Mouse (Mus musculus): ENCODE measurements around the gene Creg1.
"Not testable (repeated sequence)": the region's sequence is repeated elsewhere in the genome, so short reads cannot be mapped to it uniquely, and the experiment has no call there.

Gene Creg1

DNA sequence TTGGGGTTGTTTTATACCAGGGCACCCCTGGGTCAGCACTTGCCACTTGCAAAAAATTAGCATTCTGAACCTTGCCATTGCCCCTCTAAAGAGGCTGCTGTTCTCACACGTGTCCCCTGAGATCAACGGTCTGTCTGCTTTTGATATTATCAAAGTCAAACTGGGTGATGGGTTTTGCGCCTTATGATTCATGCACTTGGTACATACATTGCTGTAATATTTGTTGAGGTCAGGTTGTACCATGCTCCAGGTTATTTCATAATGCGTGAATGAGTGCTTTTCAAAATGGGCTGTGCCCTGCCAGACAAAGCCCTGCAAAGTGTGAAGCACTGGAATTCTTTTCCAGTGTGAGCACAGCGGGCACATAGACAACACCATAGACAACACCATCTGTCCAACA, 11.7 kb upstream of the Creg1 start:
- DNase-seq (ENCODE audit: low spot score) = no peak

GRCm38 (mm10) chr1:165754205-165754604, 9.3 kb upstream of the Creg1 start:
- no peak for DNase-seq (ENCODE audit: low spot score)

DNA sequence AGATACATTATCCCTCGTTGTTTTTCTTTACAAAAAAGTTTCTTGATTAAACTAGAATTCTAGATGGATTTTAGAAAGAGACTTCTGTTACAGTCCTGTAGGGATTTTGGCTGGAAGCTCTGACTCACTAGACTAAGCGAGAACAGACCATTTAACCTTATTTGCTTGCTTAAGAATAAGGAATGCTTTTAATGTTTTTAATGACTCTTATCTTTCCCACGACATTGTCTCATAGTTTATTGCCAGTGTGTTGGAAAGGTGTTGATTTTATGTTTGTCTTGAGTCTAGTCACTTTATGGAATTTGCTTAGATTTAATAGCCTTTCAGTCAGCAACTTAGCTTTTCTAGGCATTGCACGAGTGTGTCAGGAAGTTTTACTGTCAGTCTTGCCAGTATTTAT, 8.4 kb upstream of the Creg1 start:
- no peak for DNase-seq (ENCODE audit: low spot score)

DNA sequence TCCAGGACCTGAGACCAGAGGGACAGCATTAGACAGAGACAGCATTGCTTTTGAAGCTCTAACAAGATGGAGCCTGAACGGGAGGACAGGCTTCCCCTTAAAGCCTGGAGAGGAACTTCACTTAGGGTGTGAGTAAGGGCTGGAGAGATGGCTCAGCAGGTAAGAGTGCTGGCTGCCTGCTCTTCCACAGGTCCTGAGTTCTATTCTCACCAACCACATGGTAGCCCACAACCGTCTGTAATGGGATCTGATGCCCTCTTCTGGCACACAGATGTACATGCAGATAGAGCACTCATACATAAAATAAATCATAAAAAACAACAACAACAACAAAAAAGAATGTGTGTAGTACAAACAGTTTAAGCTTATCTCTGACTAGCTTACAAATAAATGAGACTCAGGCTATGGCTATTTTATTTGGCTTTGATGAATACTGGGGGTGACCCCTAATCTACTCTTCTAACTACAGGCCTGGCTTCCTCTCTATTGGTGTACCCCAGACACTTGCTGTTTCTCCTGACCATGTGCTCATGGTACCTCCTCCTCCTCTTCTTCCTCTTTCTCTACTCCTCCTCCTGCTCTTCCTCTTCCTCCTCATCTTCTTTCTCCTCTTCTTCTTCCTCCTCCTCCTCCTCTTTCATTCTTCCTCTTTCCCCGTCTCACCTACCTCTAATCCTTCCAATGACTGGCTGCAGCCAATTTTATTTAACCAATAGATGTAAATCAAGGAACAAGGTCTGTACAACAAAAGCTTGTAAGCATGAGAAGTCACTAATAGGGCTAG, 1.8 kb upstream of the Creg1 start:
- DNase-seq (ENCODE audit: low spot score) = no peak

DNA sequence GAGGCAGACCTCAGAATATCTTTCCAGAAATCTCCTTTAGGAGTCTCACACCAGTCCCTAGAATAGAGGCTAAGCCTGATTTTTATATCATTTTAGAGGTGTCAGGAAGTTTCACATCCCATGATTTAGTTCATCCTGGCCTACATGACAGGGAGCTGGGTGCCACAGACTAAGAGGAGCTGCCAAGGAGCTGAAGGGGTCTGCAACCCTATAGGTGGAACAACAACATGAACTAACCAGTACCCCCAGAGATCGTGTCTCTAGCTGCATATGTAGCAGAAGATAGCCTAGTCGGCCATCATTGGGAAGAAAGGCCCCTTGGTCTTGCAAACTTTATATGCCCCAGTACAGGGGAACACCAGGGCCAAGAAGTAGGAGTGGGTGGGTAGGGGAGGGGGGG, 1.0 kb upstream of the Creg1 start:
- not testable (repeated sequence) for DNase-seq (ENCODE audit: low spot score)

DNA sequence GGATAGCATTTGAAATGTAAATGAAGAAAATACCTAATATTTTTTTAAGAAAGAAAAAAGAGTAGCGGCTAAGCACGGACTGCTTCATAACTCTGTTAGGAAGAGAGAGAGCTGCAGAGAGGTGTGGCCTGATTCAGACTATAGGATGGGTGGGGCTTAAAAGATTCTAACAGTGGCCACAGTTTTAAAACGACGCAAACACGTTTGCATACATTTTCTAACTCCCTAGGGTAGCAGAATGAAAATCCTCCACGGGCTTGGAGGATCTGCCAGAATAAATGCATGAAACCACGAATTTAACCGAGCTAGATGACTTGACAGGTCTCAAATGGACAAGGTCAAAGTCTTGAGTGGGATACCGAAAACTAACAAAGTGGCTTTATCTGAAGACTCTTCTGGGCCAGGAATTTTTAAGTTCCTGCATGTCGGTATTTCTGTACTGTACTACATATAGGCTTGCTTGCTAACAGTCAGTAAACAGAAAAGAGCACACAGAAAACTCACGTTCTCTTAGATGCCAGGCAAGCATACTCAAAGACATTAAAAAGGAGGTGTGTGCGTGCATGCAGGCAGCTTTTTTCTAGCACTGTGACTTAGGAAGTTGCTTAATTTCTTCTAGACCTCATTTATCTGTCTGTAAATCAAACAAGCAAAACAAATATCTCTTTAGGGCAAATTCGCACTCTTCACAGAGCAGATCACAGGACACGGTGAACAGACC, 472 bp upstream of the Creg1 start:
- DNase-seq (ENCODE audit: low spot score) = no peak

- DNase-seq (ENCODE audit: low spot score) = no peak
These were observed 1.0 kb downstream of the Creg1 start for GRCm38 (mm10) chr1:165764571-165764970.

- DNase-seq (ENCODE audit: low spot score) = no peak
These were observed 1.5 kb downstream of the Creg1 start for GRCm38 (mm10) chr1:165765041-165765440.

DNA sequence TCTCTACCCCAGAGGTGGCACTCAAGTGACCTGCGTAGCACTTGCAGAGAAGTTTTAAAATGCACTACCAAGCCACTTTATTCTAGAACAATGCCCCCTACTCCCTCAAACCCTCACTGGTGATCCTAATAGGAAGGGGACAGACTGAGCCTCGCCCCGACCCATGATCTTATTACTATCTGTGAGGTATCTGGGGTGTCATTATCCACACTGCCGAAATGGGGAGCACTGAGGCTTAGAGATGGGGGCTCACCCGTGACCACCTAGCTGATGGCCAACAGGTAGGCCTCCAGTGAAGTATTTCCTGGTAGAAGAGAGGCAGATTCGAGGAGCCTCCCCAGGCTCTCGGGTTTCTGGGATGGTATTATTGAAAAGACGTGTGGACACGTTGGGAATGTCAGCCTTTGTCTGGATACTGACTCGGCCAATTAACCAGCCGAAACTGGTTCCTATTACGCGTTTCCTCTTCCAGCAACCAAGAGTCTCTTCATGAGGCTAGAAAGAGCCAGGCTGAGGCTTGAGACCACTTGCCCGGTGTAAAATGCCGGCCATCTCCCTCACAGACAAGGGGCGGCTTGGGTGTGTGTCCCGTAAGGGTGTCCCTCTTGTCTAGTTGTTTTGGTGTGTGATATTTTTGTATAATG, 2.2 kb downstream of the Creg1 start:
- DNase-seq (ENCODE audit: low spot score) = no peak

DNA sequence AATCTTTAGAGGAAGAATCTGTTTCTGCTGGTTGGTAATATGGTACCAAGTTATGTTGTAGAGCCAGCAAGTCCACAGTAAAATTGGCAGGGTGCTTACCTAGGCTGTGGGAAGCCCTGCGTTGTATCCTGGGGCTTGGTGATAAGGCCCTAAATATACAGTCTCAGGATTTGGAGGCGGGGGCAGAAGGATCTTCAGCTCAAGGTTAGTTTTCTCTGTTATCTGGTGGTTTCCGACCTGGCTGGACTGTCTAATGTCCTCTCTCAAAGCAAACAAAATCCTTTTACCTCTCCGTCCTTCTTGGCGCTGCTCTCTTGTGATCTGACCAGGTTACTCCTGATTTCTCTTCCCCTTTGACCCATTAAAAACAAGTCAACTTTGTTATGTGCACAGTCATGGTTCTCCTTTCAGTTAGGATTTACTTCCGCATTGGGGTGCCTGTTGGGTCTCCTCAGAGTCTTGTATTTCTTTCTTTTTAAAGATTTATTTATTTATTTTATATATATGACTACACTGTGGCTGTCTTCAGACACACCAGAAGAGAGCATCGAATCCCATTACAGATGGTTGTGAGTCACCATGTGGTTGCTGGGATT, 2.8 kb downstream of the Creg1 start:
- DNase-seq (ENCODE audit: low spot score) = no peak

DNA sequence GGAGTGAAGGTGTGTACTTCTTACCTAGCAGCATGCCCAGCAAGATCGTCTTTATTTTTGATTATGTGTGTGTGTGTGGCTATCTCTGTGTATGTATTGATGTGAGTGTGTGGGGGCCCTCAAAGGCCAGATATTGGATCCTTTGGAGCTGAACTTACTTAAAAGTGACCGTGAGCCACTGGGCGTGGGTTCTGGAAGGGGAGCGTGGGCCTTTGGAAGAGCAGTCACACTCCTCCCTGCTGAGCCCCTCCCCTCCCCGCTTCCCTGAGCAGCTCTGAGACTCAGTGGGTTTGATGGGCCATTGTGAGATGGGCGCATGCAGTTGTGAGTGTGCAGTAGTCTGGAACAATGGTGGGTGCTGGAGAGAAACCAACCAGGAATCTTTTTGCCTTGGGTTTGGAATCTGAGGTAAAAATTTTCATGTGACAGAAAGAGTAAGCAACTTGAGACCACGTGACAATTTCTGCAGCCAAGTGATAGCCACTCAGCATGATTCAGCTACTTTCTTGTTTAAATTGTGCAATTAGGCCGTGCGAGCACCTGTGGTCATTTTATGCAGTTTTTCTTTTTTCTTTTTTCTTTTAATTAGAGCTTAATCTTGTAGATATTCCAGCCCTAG, 5.5 kb downstream of the Creg1 start:
- DNase-seq (ENCODE audit: low spot score) = no peak

DNA sequence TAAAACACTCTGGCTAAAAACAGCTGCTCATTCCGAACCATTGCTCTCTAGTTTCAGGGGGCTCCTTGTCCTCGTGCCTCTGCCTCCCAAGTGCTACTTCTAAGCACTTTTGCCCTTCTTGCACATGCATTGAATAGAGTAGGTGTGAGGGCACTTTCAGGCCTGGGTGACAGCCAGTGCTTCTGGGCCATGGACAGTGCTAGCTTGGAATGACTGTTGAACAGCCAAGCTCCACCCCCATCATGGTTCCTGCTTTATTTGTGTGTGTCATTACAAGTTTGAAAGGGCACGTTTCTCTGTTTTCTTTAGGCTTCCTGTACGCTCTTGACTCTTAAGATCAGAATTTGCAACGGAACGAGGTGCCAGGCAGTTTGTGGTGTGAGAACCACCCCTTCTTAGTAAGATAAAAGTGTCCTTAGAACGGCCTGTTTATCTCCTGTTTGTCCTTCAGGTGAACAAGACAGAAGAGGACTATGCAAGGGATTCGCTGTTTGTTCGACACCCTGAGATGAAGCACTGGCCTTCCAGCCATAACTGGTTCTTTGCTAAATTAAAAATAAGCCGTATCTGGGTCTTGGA, 6.7 kb downstream of the Creg1 start:
- no peak for DNase-seq (ENCODE audit: low spot score)

DNA sequence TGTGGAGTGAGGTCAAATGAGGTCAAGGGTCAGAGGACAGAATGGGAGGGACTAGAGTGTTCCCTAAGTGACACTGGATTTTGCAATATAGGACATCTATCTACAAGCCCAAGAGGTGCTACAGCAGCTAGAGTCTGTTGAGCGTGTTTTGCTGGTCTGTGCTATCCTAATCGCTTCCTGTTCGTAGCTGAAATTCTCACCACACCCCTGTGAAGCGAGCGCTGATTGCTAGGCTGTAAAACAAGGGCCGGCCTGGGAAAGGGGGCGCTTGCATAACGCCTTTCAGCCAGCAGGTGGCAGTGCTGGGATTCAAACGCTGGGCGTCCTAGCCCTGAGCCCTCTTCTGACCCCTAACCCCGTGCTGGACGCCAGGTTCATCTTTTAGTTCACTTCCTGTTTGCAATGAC, 7.9 kb downstream of the Creg1 start:
- peak; percentile 72 for DNase-seq (ENCODE audit: low spot score)

DNA sequence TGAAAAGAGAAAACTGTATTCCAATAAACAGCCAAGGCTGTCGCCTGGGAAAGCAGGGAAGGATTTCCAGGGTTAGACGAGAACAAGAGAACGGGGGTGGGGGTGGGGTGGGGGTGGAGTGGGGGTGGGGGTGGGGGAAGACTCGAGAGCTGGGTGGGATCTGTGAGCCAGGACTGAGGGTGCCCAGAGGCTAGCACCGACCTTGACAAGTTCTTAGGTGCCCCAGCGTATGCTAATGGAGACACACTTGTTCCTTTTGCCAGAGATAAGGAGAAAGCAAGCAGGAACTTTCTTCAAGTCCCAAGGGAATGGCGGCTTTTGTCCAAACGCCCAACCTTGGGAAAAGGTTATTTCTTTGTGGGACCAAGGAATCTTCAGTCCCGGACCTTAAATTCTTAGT, 8.5 kb downstream of the Creg1 start:
- DNase-seq (ENCODE audit: low spot score) = no peak

- DNase-seq (ENCODE audit: low spot score) = peak; percentile 41
These were observed 12.2 kb downstream of the Creg1 start for GRCm38 (mm10) chr1:165775518-165776294.

DNA sequence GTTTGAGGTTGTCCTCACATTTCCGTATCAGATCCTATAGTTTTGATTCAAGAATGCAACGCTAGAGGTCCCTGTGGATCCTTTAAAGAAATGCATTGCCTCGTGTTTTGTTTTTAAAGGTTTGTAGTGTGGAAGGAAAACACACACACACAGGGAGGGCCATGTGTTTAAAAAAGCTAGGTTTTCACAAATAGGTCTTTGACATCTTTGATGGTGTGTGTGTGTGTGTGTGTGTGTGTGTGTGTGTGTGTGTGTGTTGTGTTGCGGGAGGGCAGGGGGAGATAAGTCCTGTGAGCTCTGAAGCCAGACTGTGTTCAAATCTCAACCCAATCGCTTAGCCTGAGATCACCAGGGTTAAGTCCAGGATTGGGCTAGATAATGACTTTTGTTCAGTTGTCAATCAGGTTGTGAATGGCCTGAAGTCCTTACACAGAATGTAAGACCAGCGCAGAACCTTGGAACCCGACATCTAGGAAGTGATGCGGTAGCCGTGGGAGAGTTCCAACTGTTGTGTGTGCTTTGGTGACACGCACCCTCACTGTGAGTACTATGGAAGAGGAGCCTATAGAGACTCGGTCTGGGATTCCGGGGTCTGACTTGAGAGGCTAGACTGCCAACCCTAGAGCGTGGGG, 16.5 kb downstream of the Creg1 start:
- DNase-seq (ENCODE audit: low spot score) = no peak

DNA sequence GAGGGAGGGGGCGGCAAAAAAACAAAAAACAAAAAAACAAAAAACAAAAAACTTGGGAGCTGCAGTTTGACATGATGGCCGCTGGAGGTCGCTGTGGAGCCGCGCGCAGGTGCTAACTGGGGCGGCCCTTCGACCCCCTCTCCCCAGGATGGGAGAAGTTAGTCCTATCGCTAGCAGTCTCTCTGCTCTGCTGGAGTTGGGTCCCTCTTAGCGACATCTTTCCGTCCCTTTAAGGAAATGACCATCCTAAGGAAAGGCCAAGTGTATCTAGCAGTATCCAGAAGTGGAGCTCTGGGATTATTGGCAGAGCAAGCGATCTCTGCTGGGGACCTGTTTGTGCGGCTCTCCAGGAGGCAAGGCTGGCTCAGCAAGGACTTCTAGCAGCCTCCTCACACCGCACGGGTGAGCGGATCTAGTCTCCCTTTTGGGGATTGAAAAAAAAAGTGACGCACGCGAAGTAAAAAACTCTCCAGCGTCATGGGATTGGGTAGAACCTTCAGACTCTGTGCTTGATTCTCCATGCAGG, 17.1 kb downstream of the Creg1 start:
- no peak for DNase-seq (ENCODE audit: low spot score)

- DNase-seq (ENCODE audit: low spot score) = no peak
These were observed 17.9 kb downstream of the Creg1 start for GRCm38 (mm10) chr1:165781426-165781825.

GRCm38 (mm10) chr1:165781911-165782310, 18.4 kb downstream of the Creg1 start:
- no peak for DNase-seq (ENCODE audit: low spot score)

DNA sequence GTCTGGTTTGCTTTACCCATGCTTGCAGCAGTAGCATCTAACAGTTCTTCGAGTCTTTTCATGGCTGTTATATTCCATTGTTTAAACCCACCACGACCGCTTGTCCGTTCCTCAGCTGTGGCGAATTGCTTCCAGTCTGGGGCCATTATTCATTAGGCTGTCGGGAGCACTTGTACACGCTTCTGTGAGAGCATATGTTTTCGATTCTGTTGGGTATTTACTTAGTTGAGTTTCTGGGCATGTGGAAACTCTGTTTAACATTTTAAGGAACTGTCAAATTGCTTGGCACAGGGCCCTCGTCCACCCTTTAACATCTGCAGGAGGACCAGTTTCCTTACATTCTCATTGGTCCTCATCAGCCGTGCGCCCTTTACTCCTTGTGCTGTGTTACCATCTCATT, 22.8 kb downstream of the Creg1 start:
- no peak for DNase-seq (ENCODE audit: low spot score)
